Mouse (Mus musculus) lung, postnatal 0 days (tissue): ENCODE results near the gene Ptpre.

Experiments used
- CTCF ChIP-seq: IDR thresholded peaks from 2 replicates; pipeline ENCODE4 v1.5.1; 2016; ENCODE audit warnings: antibody characterized with exemption, mild to moderate bottlenecking
- EP300 ChIP-seq: IDR thresholded peaks from 2 replicates; pipeline ENCODE4 v1.6.1; 2016; ENCODE audit warnings: antibody characterized with exemption, mild to moderate bottlenecking, control low read depth

DNA sequence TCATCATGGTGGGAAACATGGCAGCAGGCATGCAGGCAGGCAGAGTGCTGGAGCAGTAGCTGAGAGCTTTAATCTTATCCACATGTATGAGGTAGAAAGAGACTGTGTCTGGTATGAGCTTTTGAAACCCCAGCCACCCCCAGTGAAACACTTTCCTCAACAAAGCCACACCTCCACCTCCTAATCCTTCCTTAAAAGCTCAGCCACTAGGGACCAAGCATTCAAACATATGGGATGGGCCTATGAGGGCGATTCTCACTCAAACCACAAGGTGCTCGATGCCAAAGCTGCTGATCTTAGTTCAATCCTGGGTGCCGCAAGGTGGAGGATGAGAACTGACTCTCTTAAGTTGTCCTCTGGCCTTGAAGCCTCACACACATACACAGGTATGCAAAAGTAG lies 16.3 kb downstream of the Ptpre start:
- TF ChIP-seq EP300: no peak
- no peak for TF ChIP-seq CTCF
